Mouse (Mus musculus) gonadal fat pad, adult 2 months (tissue): ENCODE measurements around the gene Zbtb20. TPM values are rescaled to one million over a fixed set of nuclear protein-coding genes. Genes with fewer than 3 reads are reported as not detected.

Source experiments
- DNase-seq: peaks from one replicate; pipeline ENCODE4 v3.0.0-alpha.2; 2012; ENCODE audit warnings: low read depth
- polyA plus RNA-seq: library from polyadenylated mRNA; depleted of rRNA; stranded (reverse); fragments of >200 nt; gene quantifications from 2 replicates; pipeline ENCODE4 v1.2.3, GENCODE M21; 2012

The Zbtb20 gene
- polyA plus RNA-seq, 1 experiment, result 40.3 TPM

- no peak for DNase-seq
Measured at GRCm38 (mm10) chr16:43362651-43363300, 487.1 kb downstream of the Zbtb20 start.

GRCm38 (mm10) chr16:43363316-43363715 is 487.6 kb downstream of the Zbtb20 start:
- DNase-seq, result no peak

DNA sequence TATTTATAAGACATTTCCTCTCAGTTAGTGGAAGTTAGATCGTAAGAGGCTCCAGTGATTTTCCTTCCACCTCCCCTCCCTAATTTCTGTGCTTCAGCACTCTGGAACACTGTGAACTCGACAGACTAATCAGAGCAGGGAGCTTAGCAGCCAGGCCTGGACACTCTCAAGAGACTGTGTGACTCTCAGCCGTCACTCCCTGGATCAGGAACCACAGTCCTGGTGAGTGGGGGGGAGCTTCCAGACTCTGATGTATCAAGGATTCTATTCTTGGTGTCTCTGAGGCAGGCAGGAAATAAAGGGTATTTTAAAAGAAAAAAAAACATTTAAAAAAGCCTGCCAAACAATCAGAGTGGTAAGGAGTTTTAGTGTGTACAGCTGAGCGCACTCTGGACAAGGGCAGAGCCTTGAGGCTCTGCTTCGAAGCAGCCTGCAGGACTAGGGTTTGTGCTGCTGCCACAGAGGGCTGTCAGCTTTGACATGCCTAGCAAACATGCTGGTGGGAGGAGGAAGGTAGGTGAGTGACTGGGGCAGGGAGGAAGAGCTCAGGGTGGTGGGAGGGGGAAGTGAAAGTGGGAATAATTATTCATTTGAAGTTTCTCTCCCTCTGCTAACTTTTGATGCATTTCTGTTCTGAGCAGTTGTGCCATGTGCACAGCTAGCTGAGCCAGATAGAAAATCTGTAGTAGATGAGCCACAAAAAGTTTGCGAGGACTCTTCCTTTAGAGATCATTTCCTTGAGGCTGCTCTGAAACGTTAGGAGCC is 488.3 kb downstream of the Zbtb20 start:
- DNase-seq, result no peak

GRCm38 (mm10) chr16:43364516-43364910 is 488.8 kb downstream of the Zbtb20 start:
- no peak for DNase-seq

GRCm38 (mm10) chr16:43365277-43365676 is 489.6 kb downstream of the Zbtb20 start:
- no peak for DNase-seq

DNA sequence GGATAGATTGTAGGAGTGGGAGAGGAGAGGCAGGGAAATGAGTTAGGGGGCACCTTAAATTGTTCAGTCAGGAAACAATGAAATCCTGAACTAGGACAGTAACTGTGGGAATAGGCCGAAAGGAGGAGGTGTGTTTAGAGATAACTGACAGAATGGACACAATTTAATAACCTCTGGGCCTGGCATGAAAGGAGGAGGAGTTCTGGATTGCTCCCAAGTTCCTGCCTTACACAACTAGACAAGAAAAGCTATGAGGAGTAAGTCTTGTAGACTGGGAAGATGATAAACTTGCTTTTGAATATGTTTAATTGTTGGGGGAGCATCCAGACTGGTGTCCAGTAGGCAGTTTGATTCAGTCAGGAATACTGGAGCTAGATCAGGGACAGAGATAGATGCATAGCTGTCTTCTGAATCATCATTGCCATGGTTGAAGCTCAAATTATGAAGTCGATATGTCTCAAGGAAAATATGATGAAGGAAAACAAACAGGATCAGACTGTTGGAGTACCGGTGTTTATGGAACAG is 494.9 kb downstream of the Zbtb20 start:
- DNase-seq, result no peak

DNA sequence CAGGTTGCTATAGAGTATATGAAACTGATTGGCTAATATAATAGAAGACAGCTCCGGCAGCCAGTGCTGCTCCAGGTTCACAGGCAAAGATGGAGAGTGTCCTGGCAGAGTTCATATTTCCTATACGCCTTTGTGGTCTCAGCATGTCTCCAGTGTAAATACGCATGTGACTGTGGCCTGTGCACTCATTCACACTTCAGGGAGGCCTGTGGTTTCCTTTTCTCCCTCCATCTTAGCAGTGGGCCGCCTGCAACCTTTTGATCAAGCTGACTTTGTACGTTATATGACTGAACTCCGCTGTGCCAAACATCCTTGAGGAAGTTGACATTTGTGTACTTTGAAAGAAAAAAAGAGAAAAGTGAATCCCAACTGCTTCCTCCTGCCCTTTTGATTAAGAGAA is 501.1 kb downstream of the Zbtb20 start:
- no peak for DNase-seq

DNA sequence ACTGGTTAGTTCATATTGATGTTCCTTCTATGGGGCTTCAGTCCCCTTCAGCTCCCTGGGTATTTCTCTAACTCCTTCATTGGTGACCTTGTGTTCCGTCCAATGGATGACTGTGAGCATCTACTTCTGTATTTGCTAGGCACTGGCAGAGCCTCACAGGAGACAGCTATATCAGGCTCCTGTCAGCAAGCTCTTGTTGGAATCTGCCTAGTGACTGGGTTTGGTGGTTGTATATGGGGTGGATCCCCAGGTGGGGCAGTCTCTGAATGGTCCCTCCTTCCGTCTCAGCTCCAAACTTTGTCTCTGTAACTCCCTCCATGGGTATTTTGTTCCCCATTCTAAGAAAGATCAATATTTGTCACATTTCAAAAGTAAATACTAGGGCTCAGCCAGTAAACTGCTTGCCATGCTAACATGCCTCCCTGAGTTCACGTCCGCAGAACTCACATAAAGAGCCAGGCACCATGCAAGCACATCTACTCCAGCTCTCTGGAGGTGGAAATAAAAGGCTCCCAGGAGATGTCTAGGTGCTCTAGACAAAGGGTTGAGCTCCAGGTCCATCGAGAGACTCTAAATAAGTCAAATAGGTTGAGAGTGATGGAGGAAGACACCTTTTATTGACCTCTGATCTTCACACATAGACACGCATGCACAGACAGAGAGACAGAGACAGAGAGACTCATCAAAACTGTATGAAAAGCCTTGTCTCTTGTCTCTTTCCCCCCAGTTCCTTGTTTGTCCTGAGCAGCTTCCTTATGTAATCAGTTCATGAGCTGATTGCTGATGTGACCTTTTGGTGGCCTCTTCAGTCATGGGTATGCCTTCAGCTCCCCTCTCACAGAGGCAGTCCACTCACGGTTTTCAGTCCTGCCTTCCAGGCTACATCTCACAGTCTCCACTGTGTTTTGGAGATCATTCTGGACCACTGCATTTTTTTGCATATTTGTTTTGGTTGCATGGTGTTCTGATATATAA is 504.0 kb downstream of the Zbtb20 start:
- DNase-seq, result no peak

DNA sequence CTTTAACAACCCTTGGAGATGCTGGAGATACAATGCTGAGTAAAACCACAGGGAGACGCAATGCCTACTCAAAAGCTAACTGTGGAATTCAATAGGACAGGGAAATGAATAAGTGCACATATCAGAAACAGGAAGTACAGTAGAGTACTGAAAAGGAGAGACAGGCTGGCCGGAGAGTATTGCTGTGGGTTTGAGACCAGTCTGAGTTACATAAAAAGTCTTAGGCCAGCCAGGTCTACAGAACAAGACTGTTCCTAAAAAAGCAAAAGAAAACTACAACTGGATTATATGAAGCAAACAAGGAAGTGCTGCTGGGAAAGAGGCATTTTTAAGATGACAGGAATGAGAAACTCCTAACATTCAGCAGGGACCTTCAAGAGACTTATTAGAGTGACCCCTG is 505.5 kb downstream of the Zbtb20 start:
- DNase-seq, result no peak

DNA sequence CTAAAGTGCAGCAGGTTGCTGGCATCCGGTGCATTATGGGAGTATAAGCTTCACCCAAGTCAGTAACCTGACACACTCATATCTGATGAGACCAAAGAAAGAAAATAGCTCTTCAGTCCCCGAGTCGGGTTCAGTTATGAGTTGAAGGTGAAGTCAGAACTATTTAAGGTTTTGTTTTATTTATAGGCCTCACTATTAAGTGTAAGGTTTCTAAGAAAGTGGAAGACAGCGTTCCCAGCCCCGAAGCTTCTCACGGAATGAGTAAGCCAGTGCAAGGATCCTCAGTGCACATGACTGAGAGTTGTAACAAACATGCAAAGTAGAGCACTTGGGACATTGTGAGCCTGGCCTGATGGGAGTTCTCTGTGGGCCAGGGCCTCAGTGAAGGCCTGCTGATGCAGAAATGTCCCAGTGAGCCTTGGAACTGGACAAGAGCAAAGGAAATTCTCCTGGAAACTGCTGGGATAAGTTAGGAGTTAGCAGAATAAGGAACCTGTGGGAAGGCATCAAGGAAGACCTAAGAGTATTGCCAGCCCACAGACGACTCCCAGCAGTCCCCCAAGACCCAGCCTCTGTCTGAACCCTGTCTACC is 507.6 kb downstream of the Zbtb20 start:
- no peak for DNase-seq

DNA sequence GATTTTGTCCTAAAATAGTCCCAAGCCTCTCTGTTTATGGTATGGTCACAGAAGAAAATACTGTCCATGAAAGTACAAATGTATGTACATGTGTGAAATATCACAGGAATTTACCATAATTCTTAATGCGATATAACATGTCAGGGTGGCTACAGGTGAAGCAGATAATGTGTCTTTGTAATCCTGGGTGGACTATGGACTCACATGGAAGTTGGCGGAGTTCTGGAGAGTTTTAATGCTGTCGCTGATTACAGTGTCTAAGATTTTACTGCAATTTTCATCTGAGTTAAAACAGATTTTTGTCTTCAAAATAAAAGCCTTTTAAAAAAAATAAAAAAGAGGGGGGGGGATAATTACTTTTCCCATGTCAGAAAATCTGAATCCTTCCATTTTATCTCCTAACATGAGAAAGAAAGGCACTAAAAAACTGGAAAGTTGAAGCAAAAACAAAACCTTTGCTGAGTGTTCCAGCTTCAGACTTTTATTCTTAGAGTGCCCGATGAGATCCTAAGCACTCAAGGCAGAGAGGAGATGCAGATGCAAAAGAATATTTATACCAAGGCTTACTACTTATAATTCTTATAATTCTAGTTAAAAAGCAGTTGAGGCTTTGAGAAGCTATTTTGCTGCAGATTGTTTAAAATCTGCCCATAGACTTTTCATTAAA is 509.4 kb downstream of the Zbtb20 start:
- DNase-seq, result no peak

DNA sequence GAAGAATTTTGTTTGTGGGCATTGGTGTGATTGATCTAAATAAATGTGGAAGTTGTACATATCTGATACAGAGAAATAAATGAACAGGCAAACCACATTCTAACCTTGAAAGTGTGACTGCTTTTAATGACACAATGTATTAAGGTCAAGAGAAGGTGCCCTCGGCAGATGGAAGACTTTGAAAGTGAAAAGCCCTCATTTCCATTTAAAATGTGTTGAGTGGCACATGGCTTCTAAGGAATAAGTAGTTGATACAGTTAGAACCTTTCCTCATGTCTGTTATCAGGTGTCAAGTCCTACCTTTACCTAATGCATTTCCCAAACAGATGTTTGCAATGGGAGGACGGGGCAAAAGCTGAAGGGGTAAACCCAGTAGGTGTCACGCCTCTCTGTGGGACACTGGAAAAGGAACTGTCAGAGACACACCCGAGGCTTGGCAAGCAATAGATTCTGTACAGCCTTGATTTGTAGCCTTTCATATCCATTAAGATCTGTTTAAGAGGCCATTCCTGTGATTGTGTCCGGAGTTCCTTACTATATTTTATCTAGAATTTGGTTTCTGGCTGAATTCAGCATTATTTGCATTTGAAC is 510.0 kb downstream of the Zbtb20 start:
- no peak for DNase-seq

GRCm38 (mm10) chr16:43386426-43386825 is 510.7 kb downstream of the Zbtb20 start:
- no peak for DNase-seq

DNA sequence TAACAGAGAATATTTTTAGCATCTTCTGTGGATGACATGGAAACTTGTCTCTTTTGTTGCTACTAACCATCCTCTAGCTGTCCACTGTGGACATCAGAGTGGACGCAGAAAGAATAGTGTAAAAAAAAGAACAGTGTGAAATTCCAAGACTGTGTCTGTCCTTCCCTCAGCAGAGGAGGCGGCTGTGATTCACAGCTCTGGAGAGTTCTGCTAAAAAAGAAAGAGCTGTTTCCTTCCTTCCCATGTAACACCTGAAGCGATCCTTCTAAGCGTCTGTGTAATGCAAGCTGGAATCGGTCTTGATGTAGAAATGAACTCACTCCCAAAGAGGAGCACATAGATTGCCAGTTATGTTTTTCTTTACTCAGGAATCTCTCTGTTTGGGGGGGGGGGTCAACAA is 512.7 kb downstream of the Zbtb20 start:
- no peak for DNase-seq

DNA sequence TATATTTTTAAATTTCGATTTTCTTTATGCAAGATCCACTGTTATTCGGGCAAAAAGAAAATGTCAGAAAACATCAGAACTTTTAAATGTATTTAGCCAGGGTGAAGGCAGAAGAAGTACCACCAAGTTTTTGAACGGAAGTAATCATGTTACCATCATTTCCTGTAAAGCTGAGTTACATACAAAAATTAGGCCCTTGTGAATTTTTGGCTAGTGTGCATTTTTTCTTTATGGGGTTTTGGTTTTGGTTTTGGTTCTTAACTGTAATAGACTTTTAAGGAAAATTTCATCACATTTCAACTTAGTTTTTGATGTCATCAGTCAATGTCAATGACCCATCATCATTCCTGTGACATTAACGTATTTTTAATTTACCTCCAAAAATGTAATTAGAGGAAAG is 514.7 kb downstream of the Zbtb20 start:
- no peak for DNase-seq

DNA sequence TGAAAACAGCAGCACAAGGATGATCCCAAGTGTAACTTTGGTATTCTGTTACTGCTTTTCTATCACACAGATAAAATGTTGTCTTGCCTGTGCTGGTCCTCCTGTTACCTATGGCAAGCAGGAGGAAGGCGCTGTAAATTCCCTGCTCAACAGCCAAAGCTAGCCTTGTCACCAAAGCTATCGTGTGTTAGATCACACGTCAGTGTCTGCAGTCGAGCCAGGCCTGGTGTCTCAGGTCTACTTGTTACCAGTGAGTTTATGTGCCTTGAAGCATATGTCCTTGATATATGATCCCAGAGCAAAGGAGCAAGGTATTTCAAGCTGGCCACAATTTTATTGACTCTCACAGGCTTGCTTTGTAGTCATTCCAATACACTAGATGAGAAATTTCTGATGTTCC is 517.7 kb downstream of the Zbtb20 start:
- no peak for DNase-seq

- DNase-seq, result no peak
Measured at GRCm38 (mm10) chr16:43394013-43394568, 518.4 kb downstream of the Zbtb20 start.

- no peak for DNase-seq
Measured at GRCm38 (mm10) chr16:43394760-43395159, 519.1 kb downstream of the Zbtb20 start.

- no peak for DNase-seq
Measured at GRCm38 (mm10) chr16:43396849-43397628, 521.4 kb downstream of the Zbtb20 start.
